Mouse (Mus musculus): ENCODE data around the gene Gm42417.
A peak's percentile ranks its signal among the peaks of the same experiment; 100 is the strongest.

Gene Gm42417

GRCm38 (mm10) chr1:36539186-36539585 lies at the start of gene Gm42417:
TSS of gene Gm42417 (minus strand) at chr1:36539429.
- DNase-seq = no peak

GRCm38 (mm10) chr1:36587860-36588259 lies 48.6 kb upstream of the Gm42417 start:
- DNase-seq = no peak

GRCm38 (mm10) chr1:36586288-36586687 lies 47.1 kb upstream of the Gm42417 start:
- DNase-seq = no peak

- DNase-seq = no peak
These were observed 44.3 kb upstream of the Gm42417 start for GRCm38 (mm10) chr1:36583408-36584116.

- no peak for DNase-seq
These were observed 43.0 kb upstream of the Gm42417 start for GRCm38 (mm10) chr1:36582211-36582610.

GRCm38 (mm10) chr1:36581260-36581659 lies 42.0 kb upstream of the Gm42417 start:
- peak; percentile 22 for DNase-seq

DNA sequence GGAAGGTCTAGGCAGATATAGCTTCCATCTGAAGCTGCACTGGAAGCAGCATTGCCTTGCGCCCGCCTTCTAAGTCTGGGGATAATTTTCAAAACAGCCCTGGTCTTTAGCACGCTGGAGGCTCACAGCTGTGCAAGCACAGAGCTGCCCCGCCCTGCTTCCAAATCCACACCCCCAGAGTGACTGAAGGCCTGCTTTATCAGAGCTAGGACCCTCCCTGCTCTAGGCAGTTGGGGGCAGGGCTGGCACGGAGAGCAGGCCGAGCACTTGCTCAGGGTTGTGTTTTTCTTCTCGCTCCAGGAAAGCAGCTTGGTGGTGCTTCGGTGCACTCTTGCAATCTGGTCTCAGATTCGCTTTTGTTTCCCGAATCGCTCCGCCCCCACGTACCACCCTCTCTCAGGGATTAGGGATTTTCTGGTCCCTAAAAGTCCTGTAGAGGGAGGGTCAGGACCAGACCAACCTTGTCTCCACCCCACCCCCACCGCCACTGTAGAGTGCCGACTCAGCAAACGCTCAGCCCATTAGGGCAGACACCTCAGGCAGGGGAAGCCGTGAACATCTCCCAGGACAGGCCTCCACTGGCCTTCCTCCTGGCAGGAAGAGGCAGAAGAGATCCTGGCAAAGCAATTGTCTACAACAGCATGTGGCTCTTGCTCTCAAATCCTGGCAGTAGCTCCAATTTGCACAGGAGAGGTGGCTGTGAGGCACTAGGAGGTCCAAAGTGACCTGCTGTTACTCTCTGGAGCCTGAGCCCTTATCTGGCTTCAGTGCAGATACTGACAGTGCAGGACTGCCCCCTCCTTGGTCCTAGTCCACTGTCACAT lies 41.4 kb upstream of the Gm42417 start:
- peak; percentile 58 for DNase-seq

- DNase-seq = no peak
These were observed 40.8 kb upstream of the Gm42417 start for GRCm38 (mm10) chr1:36579974-36580383.

DNA sequence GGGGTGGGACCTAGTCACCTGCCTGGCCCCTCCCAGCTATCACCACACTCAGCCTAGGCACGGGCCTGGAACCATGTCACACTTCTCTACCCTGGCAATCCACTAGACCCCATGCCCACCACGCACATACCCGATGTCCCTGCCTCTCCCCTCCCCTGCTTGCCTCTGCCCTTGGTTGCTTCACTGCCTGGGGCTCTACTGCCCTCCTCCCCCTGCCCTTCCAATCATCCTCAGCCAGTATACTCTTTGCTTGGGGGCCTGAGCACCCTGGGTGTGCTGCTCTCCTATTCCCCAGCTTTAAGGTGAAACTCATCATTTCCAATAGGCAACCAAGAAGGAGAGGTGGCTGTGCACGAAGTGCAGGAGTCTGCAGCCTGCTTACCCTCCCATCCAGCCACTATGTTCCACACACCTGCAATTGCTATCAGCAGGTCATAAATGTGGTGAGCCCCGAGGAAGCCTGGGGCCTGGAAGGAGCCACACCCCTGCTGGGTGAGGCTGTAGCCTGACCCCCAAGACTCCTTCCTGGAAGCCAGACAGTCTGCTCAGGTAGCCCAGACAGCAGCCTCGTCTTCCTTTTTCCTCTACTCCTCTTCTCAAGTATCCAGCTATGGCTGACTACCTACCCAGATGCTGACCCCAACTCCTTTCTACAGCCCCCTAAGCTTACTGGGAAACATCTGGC lies 37.9 kb upstream of the Gm42417 start:
- DNase-seq = no peak

- no peak for DNase-seq
These were observed 36.1 kb upstream of the Gm42417 start for GRCm38 (mm10) chr1:36575347-36575746.

DNA sequence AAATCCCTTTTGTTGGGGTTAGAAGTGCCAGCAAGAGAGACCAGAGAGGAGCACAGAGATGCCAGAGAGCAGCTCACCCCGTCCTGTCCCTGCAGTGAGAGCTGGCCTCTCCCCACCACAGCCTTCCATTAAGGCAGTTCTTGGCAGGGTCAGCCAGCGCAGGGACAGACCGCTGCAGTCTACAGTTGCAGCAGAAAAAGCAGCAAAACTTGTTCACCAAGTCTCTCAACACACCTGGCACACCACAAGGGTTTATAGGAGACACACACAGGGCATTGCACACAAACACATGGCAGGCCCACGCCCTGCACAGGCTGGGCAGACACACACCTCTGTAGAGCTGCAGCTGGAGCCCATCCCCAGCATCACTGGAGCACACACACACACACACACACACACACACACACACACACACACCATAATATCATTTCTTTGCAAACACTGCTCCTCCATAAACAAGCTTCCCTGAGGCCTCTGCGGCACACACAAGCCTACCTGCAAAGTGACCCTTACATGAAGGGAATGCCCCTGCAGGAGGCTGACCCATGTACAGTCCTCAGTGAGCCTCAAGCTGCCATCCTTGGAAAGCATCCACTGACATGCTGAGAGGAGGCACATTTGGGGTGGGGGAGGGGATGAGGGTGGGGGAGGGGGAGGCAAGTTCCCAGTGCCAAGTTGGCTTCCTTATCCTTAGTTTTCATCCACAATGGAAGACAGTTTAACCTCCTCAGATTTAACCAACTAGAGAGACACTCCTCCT lies 35.1 kb upstream of the Gm42417 start:
- no peak for DNase-seq

- DNase-seq = no peak
These were observed 34.3 kb upstream of the Gm42417 start for GRCm38 (mm10) chr1:36573524-36573923.

GRCm38 (mm10) chr1:36572709-36573108 lies 33.5 kb upstream of the Gm42417 start:
- DNase-seq = no peak

GRCm38 (mm10) chr1:36572140-36572700 lies 33.0 kb upstream of the Gm42417 start:
- no peak for DNase-seq

DNA sequence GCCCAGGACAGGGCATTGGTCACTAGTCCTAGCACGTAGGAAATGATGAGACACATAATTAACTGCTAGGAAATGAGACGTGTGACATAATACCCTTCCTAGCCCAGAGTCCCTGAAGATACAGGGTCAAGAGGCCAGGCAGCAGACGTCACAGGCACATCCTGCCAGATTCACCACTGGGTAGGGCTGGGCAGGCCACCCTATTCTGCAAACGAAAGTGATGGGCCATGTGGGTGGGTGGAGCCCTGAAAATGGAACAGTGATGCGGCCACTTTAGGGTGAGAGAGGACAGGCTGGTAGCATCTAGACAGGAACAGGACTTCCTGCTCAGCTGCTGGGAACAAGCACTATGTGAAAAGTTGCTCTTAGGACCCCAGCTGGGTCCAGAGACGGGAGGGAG lies 32.4 kb upstream of the Gm42417 start:
- DNase-seq = no peak

GRCm38 (mm10) chr1:36570320-36570719 lies 31.1 kb upstream of the Gm42417 start:
- DNase-seq = no peak

DNA sequence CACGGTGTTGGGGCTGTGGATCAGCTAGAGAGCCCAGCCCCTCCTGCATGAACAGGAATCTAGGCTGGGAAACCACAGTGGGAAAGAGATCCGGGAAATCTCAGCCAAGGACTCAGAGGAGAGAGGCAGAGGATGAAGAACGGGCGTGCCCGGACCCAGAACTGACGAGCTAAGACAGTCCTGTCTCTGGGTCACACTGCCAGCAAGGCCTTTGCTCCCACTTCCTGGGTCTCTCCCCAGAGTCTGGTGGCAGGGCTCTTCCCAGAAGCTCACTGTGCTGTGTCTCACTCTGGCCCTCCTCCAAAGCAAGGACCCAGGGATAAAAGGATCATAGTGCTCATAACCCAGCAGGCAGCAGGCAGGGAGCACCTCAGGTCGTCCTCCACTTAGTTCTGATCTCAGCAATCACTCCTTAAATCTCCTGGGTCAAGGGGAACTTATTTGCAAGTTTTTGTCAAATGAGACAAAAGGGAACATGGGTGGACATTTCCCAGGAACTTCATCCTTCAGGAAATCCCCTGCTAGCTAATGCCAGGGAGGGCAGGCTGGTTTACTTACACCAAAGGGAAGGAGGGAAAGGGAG lies 30.6 kb upstream of the Gm42417 start:
- no peak for DNase-seq

GRCm38 (mm10) chr1:36568776-36569175 lies 29.5 kb upstream of the Gm42417 start:
- no peak for DNase-seq

- DNase-seq = no peak
These were observed 28.8 kb upstream of the Gm42417 start for GRCm38 (mm10) chr1:36567818-36568603.

DNA sequence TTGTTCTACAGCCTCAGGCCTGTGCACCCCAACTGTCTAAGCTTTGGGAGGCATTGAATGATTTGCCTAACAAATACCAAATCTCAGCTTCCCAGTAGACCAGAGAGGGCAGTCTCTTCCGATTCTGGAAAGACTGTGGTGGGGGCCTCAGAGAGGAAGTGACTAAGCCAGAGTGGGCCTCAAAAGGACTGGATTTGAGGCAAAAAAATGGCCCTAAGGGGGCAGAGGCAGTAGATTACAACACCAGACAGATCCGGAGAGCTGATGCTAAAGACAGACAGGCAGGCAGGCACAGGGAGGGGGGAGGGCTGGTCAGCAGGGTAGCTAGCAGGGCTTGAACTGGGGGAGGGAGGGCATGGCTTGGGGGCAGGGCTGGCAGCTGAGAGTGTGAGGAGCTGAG lies 27.2 kb upstream of the Gm42417 start:
- no peak for DNase-seq

- DNase-seq = no peak
These were observed 24.9 kb upstream of the Gm42417 start for GRCm38 (mm10) chr1:36564101-36564500.

Measured in right cerebral cortex, postnatal 4 days (tissue).